Mouse (Mus musculus): ENCODE measurements around the gene Calr. TPM values are rescaled to one million over a fixed set of nuclear protein-coding genes. Genes with fewer than 3 reads are reported as not detected.

The Calr gene
- polyA plus RNA-seq, 1 experiment from 2014 or later = 735 TPM

- Histone ChIP-seq H3K36me3 (replicated peaks) (no peaks in the 10 kb centered on the region), H3K27me3 (ENCODE audit: poor library complexity, severe bottlenecking) (peaks cover 97% of the 10 kb centered on the region), H3K9me3 (no peaks in the 10 kb centered on the region; the same call in 1 of the 2 replicates), H3K27ac (peak overlapping the region; percentile 6; the same call in 1 of the 2 replicates), H3K4me3 (no peak overlapping the region), H3K4me1 (peaks cover 40% of the 10 kb centered on the region)
- DNase-seq (ENCODE audit: extremely low spot score, low spot score) = no peak
- WGBS = 61% methylated on average over 12 of the region's 12 CpGs
Observed at GRCm38 (mm10) chr8:84809109-84809940, 37.4 kb downstream of the Calr start.

GRCm38 (mm10) chr8:84806031-84806430, 40.7 kb downstream of the Calr start:
- no peak for DNase-seq (ENCODE audit: extremely low spot score, low spot score)

GRCm38 (mm10) chr8:84799999-84800831, 46.5 kb downstream of the Calr start, which contains the start of gene Nfix:
Nfix (minus strand) TSS chr8:84800344.
- peak within 1 kb of the TSS; percentile 82 for H3K27ac ChIP-seq
- no peaks in the 10 kb centered on the region for H3K9me3 ChIP-seq
- no peak for DNase-seq (ENCODE audit: extremely low spot score, low spot score)
- 17% methylated on average over 90 of the region's 125 CpGs for WGBS
- peak within 1 kb of the TSS; percentile 58 for H3K4me3 ChIP-seq
- no peaks in the 10 kb centered on the region; the same call in 1 of the 2 replicates for H3K36me3 ChIP-seq (replicated peaks)
- H3K27me3 ChIP-seq (ENCODE audit: poor library complexity, severe bottlenecking) = peaks cover 97% of the 10 kb centered on the region
- H3K4me1 ChIP-seq = peaks cover 23% of the 10 kb centered on the region

More at GRCm38 (mm10) chr8:84806031-84806430, 40.7 kb downstream of the Calr start:
- H3K36me3 ChIP-seq (replicated peaks) = no peaks in the 10 kb centered on the region
- H3K4me3 ChIP-seq = no peak overlapping the region
- H3K9me3 ChIP-seq = no peaks in the 10 kb centered on the region; the same call in 1 of the 2 replicates
- H3K27me3 ChIP-seq (ENCODE audit: poor library complexity, severe bottlenecking) = peaks cover 97% of the 10 kb centered on the region
- 93% methylated on average over 5 of the region's 5 CpGs for WGBS
- peaks cover 16% of the 10 kb centered on the region for H3K4me1 ChIP-seq
- no peak overlapping the region for H3K27ac ChIP-seq

GRCm38 (mm10) chr8:84799136-84799931, 47.4 kb downstream of the Calr start:
- no peaks in the 10 kb centered on the region for H3K9me3 ChIP-seq
- WGBS = under 1% methylated on average over 87 of the region's 108 CpGs
- peaks cover 97% of the 10 kb centered on the region for H3K27me3 ChIP-seq (ENCODE audit: poor library complexity, severe bottlenecking)
- no peak for DNase-seq (ENCODE audit: extremely low spot score, low spot score)
- peaks cover 27% of the 10 kb centered on the region for H3K4me1 ChIP-seq
- no peaks in the 10 kb centered on the region; the same call in 1 of the 2 replicates for H3K36me3 ChIP-seq (replicated peaks)
- peak overlapping the region; percentile 58 for H3K4me3 ChIP-seq
- peak overlapping the region; percentile 82 for H3K27ac ChIP-seq

GRCm38 (mm10) chr8:84798446-84799135, 48.1 kb downstream of the Calr start:
- DNase-seq (ENCODE audit: extremely low spot score, low spot score) = no peak
- no peaks in the 10 kb centered on the region; the same call in 1 of the 2 replicates for H3K36me3 ChIP-seq (replicated peaks)
- peaks cover 35% of the 10 kb centered on the region for H3K4me1 ChIP-seq
- H3K9me3 ChIP-seq = no peaks in the 10 kb centered on the region
- H3K27ac ChIP-seq = peak overlapping the region; percentile 82; the same call in 1 of the 2 replicates
- WGBS = 36% methylated on average over 10 of the region's 10 CpGs
- H3K27me3 ChIP-seq (ENCODE audit: poor library complexity, severe bottlenecking) = peaks cover 97% of the 10 kb centered on the region
- H3K4me3 ChIP-seq = peak overlapping the region; percentile 58

GRCm38 (mm10) chr8:84797971-84798370, 48.8 kb downstream of the Calr start:
- Histone ChIP-seq H3K27ac (no peak overlapping the region), H3K36me3 (replicated peaks) (no peaks in the 10 kb centered on the region; the same call in 1 of the 2 replicates), H3K27me3 (ENCODE audit: poor library complexity, severe bottlenecking) (peaks cover 97% of the 10 kb centered on the region), H3K9me3 (no peaks in the 10 kb centered on the region), H3K4me3 (peak overlapping the region; percentile 58; the same call in 1 of the 2 replicates), H3K4me1 (peaks cover 36% of the 10 kb centered on the region)
- DNase-seq (ENCODE audit: extremely low spot score, low spot score) = no peak
- WGBS = 66% methylated on average over 6 of the region's 6 CpGs

DNA sequence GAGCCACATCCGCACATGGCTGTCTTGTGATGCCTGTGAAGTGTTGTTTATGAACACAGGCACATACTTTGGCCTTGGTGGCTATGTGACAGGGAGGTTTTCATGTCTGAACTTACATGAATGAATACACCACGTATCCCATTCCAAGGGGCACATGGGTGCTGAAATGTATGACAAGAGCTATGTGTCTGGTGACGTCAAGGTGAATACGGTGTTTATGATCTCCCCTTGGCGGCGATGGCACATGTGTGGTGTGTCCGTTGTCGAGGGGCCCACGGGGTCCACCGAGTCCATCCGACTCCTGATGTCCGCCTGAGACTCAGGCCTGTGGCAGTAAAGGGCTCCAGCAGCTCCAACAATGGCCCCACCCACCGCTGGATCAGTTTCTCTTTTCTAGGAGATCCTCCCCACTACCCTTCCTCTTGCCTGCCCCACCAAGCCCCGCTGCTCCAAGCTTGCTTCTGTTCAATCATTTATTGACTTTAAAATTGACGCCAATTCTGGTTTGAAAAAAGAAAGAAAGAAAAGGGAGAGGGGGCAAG, 49.4 kb downstream of the Calr start:
- Histone ChIP-seq H3K9me3 (no peaks in the 10 kb centered on the region), H3K27me3 (ENCODE audit: poor library complexity, severe bottlenecking) (peaks cover 97% of the 10 kb centered on the region), H3K27ac (no peak overlapping the region), H3K4me1 (peaks cover 36% of the 10 kb centered on the region), H3K36me3 (replicated peaks) (no peaks in the 10 kb centered on the region; the same call in 1 of the 2 replicates), H3K4me3 (no peak overlapping the region; the same call in 1 of the 2 replicates)
- DNase-seq (ENCODE audit: extremely low spot score, low spot score) = no peak
- 74% methylated on average over 15 of the region's 15 CpGs for WGBS

DNA sequence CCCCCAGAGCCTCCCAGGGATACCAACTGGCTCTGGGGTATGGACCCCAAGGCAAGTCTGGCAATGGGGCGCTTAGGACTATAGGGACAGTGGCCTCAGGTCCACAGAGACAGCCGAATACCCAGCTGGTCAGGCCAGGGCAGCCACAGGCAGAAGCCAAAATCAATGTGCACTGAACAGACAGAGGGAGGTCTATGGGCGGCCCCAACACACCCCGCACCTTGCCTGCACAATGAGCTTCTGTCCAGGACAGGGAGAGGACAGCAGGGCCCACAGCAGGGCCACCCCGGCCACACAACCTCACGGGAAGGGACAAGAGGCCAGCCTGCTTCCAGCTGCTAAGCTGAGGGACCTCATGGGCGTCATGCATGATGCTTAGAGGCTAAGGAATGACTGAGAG, 52.2 kb downstream of the Calr start:
- WGBS = 51% methylated on average over 7 of the region's 7 CpGs
- H3K4me3 ChIP-seq = peak overlapping the region; percentile 5; the same call in 1 of the 2 replicates
- no peak for DNase-seq (ENCODE audit: extremely low spot score, low spot score)
- no peak overlapping the region for H3K27ac ChIP-seq
- no peaks in the 10 kb centered on the region; the same call in 1 of the 2 replicates for H3K36me3 ChIP-seq (replicated peaks)
- no peaks in the 10 kb centered on the region for H3K9me3 ChIP-seq
- H3K4me1 ChIP-seq = peaks cover 32% of the 10 kb centered on the region
- peaks cover 100% of the 10 kb centered on the region for H3K27me3 ChIP-seq (ENCODE audit: poor library complexity, severe bottlenecking)

DNA sequence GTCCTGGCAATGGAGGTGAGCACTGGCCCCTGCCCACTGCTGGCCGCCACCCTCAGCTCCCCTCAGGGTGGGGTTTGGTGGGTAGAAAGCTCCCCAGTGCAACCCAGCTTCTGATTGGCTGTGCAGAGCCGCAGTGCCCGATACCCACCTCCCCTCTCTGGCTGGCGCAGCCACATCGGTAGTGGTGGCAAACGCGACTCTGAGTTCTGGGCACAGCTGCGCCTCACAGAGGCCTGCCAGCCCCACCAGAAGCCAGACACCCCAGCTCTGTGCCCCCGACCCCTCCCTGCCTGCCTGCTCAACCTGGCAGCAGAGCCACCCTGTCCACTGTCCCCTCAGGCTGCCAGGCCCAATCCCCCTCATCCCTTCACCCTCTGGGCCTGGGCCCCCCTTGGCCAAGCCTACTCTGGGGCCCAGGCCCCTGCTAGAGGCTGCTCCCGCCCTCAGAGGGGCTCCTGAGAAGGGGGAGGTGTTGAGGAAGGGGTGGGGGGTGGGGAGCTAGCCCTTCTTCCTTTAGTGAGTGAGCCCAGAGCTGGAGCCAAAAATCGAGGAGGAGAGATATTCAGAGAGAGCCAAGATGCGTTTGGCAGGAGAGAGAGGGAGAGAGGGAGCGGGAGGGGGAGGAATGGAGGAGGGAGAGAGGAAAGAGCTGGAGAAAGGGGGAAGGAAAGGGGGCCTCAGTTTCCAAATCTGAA, 52.8 kb downstream of the Calr start:
- peaks cover 27% of the 10 kb centered on the region for H3K4me1 ChIP-seq
- H3K36me3 ChIP-seq (replicated peaks) = no peaks in the 10 kb centered on the region; the same call in 1 of the 2 replicates
- H3K27ac ChIP-seq = peak overlapping the region; percentile 65; the same call in 1 of the 2 replicates
- no peaks in the 10 kb centered on the region for H3K9me3 ChIP-seq
- DNase-seq (ENCODE audit: extremely low spot score, low spot score) = no peak
- H3K27me3 ChIP-seq (ENCODE audit: poor library complexity, severe bottlenecking) = peaks cover 100% of the 10 kb centered on the region
- WGBS = 54% methylated on average over 13 of the region's 13 CpGs
- H3K4me3 ChIP-seq = peak overlapping the region; percentile 5; the same call in 1 of the 2 replicates

GRCm38 (mm10) chr8:84793134-84793533, 53.6 kb downstream of the Calr start:
- Histone ChIP-seq H3K9me3 (no peaks in the 10 kb centered on the region), H3K27ac (no peak overlapping the region), H3K36me3 (replicated peaks) (no peaks in the 10 kb centered on the region; the same call in 1 of the 2 replicates), H3K4me3 (no peak overlapping the region), H3K4me1 (peaks cover 19% of the 10 kb centered on the region), H3K27me3 (ENCODE audit: poor library complexity, severe bottlenecking) (peaks cover 100% of the 10 kb centered on the region)
- DNase-seq (ENCODE audit: extremely low spot score, low spot score) = no peak
- WGBS = 87% methylated on average over 9 of the region's 9 CpGs
